10 mouse cellular contexts compared by ENCODE assay signal in genomic region chr6:31176368-31176767, GRCm38 (mm10).
DNase-seq lines count a peak whose midpoint lies in the region; TF ChIP-seq lines count a peak whose summit lies in the region.
"Had no signal": no experiment of that assay in that cellular context is flagged by ENCODE, and none has a peak within 500 bp of the region (broad histone marks: within the 10 kb centered on the region; RNA-seq: fewer than 3 reads in every experiment).

No protein-coding gene starts in this region.

- 18% methylated on average over 8 of the region's 8 CpGs for WGBS in bone marrow, adult 2 months

- H3K4me3 ChIP-seq in bone marrow, adult 2 months (replicated peaks; ENCODE audit: control insufficient read depth, low read depth, low read length), result no peak overlapping the region
- H3K4me3 ChIP-seq: heart, embryonic 13.5 days; neural tube, embryonic 12.5 days had no signal

- peak; percentile 39 for DNase-seq in embryo, embryonic 10.5 days (ENCODE audit: low spot score)
- no peak for DNase-seq in embryo, embryonic 9.5 days (ENCODE audit: extremely low spot score)
- peak; percentile 53 for DNase-seq in left cerebral cortex, postnatal 4 days
- no peak for DNase-seq in left cerebral cortex, adult 18-20 months (ENCODE audit: low spot score in 2 of 2)
- DNase-seq in lung, postnatal 14 days, result peak; percentile 55
- no peak for DNase-seq in layer of hippocampus, adult 11-12 months (ENCODE audit: low spot score)
- DNase-seq in c-Kit-positive CD71-positive TER-119-positive erythroid progenitor cells, embryonic 14.5 days (ENCODE audit: low spot score), result no peak

- TF ChIP-seq CTCF in bone marrow, adult 2 months (IDR thresholded peaks at IDR 0.05; ENCODE audit: control insufficient read depth, insufficient read depth, low read length), result peak; percentile 62

- H3K4me1 ChIP-seq in bone marrow, adult 2 months (ENCODE audit: control insufficient read depth, insufficient read depth, low read length), result no peaks in the 10 kb centered on the region; the same call in 1 of the 2 replicates
- H3K4me1 ChIP-seq: neural tube, embryonic 12.5 days had no signal

- intact Hi-C loops in left cerebral cortex, postnatal 4 days (cut with DNase I), result loop anchor here (2.0 to 10.0 kb wide), 2 partner anchors 52 to 102 kb away; no protein-coding TSS in a partner anchor

- no peak for TF ChIP-seq POLR2A in bone marrow, adult 2 months (IDR thresholded peaks at IDR 0.05; ENCODE audit: borderline replicate concordance, control insufficient read depth, low read depth, low read length)

- H3K27ac ChIP-seq in bone marrow, adult 2 months (ENCODE audit: control insufficient read depth, insufficient read depth, low read depth, low read length, poor library complexity), result 0 out of 2 replicates have a peak overlapping the region, but pooled peaks have one; percentile 7
- H3K27ac ChIP-seq: heart, embryonic 13.5 days; neural tube, embryonic 12.5 days had no signal

Comparison
In these comparisons a context has a peak if more than half of its experiments do, and no peak if none do; other contexts are left out.
1. DNase-seq: peak in embryo, embryonic 10.5 days (single experiment), left cerebral cortex, postnatal 4 days (single experiment) and lung, postnatal 14 days (single experiment); none in embryo, embryonic 9.5 days (single experiment), left cerebral cortex, adult 18-20 months (0 of 2), layer of hippocampus, adult 11-12 months (single experiment) and c-Kit-positive CD71-positive TER-119-positive erythroid progenitor cells, embryonic 14.5 days (single experiment).